Mouse (Mus musculus): ENCODE data around the gene Agap1. TPM values are rescaled to one million over a fixed set of nuclear protein-coding genes. Genes with fewer than 3 reads are reported as not detected.

Agap1 gene
- polyA plus RNA-seq, 1 experiment from 2014 or later = 72.2 TPM

- Histone ChIP-seq H3K27ac (no peak overlapping the region), H3K27me3 (ENCODE audit: control insufficient read depth, insufficient read depth, low read length) (peaks cover 88% of the 10 kb centered on the region)
- 2% methylated on average over 10 of the region's 10 CpGs for WGBS
These were observed 467.2 kb downstream of the Agap1 start for GRCm38 (mm10) chr1:89921806-89922205.

GRCm38 (mm10) chr1:89922282-89922681, 467.7 kb downstream of the Agap1 start:
- 5% methylated on average over 7 of the region's 7 CpGs for WGBS
- H3K36me3 ChIP-seq (replicated peaks; ENCODE audit: control insufficient read depth, insufficient read depth) = no peaks in the 10 kb centered on the region
- H3K4me3 ChIP-seq (replicated peaks; ENCODE audit: low read length) = peak overlapping the region; percentile 7; the same call in 1 of the 2 replicates
- H3K4me2 ChIP-seq (replicated peaks) = peak overlapping the region; percentile 41
- H3K4me1 ChIP-seq (replicated peaks; ENCODE audit: control insufficient read depth, insufficient read depth, low read length) = peaks cover 36% of the 10 kb centered on the region
- DNase-seq (ENCODE audit: low spot score) (no peak), ATAC-seq (ENCODE audit: low FRiP score) (no peak)
- no peak overlapping the region for H3K9ac ChIP-seq
- H3K9me3 ChIP-seq (ENCODE audit: control insufficient read depth, low read length) = no peaks in the 10 kb centered on the region
- H3K27me3 ChIP-seq (ENCODE audit: control insufficient read depth, insufficient read depth, low read length) = peaks cover 88% of the 10 kb centered on the region
- H3K27ac ChIP-seq = no peak overlapping the region

More at GRCm38 (mm10) chr1:89921806-89922205, 467.2 kb downstream of the Agap1 start:
- DNase-seq (ENCODE audit: low spot score) (no peak), ATAC-seq (ENCODE audit: low FRiP score) (no peak)
- no peaks in the 10 kb centered on the region for H3K36me3 ChIP-seq (replicated peaks; ENCODE audit: control insufficient read depth, insufficient read depth)
- no peak overlapping the region for H3K9ac ChIP-seq
- H3K4me2 ChIP-seq (replicated peaks) = 0 out of 2 replicates have a peak overlapping the region, but pooled peaks have one; percentile 41
- peaks cover 36% of the 10 kb centered on the region for H3K4me1 ChIP-seq (replicated peaks; ENCODE audit: control insufficient read depth, insufficient read depth, low read length)
- no peaks in the 10 kb centered on the region for H3K9me3 ChIP-seq (ENCODE audit: control insufficient read depth, low read length)
- no peak overlapping the region for H3K4me3 ChIP-seq (replicated peaks; ENCODE audit: low read length)

- DNase-seq (ENCODE audit: low spot score) = no peak
- H3K27ac ChIP-seq = no peak overlapping the region
These were observed 468.5 kb downstream of the Agap1 start for GRCm38 (mm10) chr1:89922883-89923641.

GRCm38 (mm10) chr1:89923642-89924020, 469.0 kb downstream of the Agap1 start:
- H3K9ac ChIP-seq = no peak overlapping the region
- ATAC-seq (ENCODE audit: low FRiP score) = no peak

More at GRCm38 (mm10) chr1:89922883-89923641, 468.5 kb downstream of the Agap1 start:
- Histone ChIP-seq H3K9ac (no peak overlapping the region; the same call in 1 of the 2 replicates), H3K4me1 (replicated peaks; ENCODE audit: control insufficient read depth, insufficient read depth, low read length) (peaks cover 36% of the 10 kb centered on the region), H3K9me3 (ENCODE audit: control insufficient read depth, low read length) (no peaks in the 10 kb centered on the region), H3K36me3 (replicated peaks; ENCODE audit: control insufficient read depth, insufficient read depth) (no peaks in the 10 kb centered on the region), H3K4me2 (replicated peaks) (peak overlapping the region; percentile 41), H3K27me3 (ENCODE audit: control insufficient read depth, insufficient read depth, low read length) (peaks cover 88% of the 10 kb centered on the region), H3K4me3 (replicated peaks; ENCODE audit: low read length) (peak overlapping the region; percentile 7; the same call in 1 of the 2 replicates)
- no peak for ATAC-seq (ENCODE audit: low FRiP score)
- 2% methylated on average over 36 of the region's 41 CpGs for WGBS

GRCm38 (mm10) chr1:89925501-89926190, 471.0 kb downstream of the Agap1 start:
- H3K4me3 ChIP-seq (replicated peaks; ENCODE audit: low read length) = peak overlapping the region; percentile 45
- H3K4me1 ChIP-seq (replicated peaks; ENCODE audit: control insufficient read depth, insufficient read depth, low read length) = peaks cover 41% of the 10 kb centered on the region

More at GRCm38 (mm10) chr1:89923642-89924020, 469.0 kb downstream of the Agap1 start:
- Histone ChIP-seq H3K27me3 (ENCODE audit: control insufficient read depth, insufficient read depth, low read length) (peaks cover 91% of the 10 kb centered on the region), H3K4me2 (replicated peaks) (peak overlapping the region; percentile 41), H3K9me3 (ENCODE audit: control insufficient read depth, low read length) (no peaks in the 10 kb centered on the region), H3K27ac (no peak overlapping the region), H3K4me3 (replicated peaks; ENCODE audit: low read length) (no peak overlapping the region), H3K36me3 (replicated peaks; ENCODE audit: control insufficient read depth, insufficient read depth) (no peaks in the 10 kb centered on the region), H3K4me1 (replicated peaks; ENCODE audit: control insufficient read depth, insufficient read depth, low read length) (peaks cover 36% of the 10 kb centered on the region)
- whole genome bisulfite sequencing = 10% methylated on average over 14 of the region's 14 CpGs
- DNase-seq (ENCODE audit: low spot score) = no peak

GRCm38 (mm10) chr1:89926583-89927060, 472.0 kb downstream of the Agap1 start:
- WGBS = 10% methylated on average over 9 of the region's 9 CpGs
- ATAC-seq (ENCODE audit: low FRiP score) (no peak), DNase-seq (ENCODE audit: low spot score) (no peak)
- 0 out of 2 replicates have a peak overlapping the region, but pooled peaks have one; percentile 5 for H3K9ac ChIP-seq
- H3K4me2 ChIP-seq (replicated peaks) = peak overlapping the region; percentile 61
- H3K36me3 ChIP-seq (replicated peaks; ENCODE audit: control insufficient read depth, insufficient read depth) = no peaks in the 10 kb centered on the region
- H3K4me1 ChIP-seq (replicated peaks; ENCODE audit: control insufficient read depth, insufficient read depth, low read length) = peaks cover 41% of the 10 kb centered on the region
- H3K27ac ChIP-seq = no peak overlapping the region; the same call in 1 of the 2 replicates
- peaks cover 81% of the 10 kb centered on the region for H3K27me3 ChIP-seq (ENCODE audit: control insufficient read depth, insufficient read depth, low read length)
- H3K4me3 ChIP-seq (replicated peaks; ENCODE audit: low read length) = peak overlapping the region; percentile 45
- no peaks in the 10 kb centered on the region for H3K9me3 ChIP-seq (ENCODE audit: control insufficient read depth, low read length)

More at GRCm38 (mm10) chr1:89925501-89926190, 471.0 kb downstream of the Agap1 start:
- Histone ChIP-seq H3K27ac (0 out of 2 replicates have a peak overlapping the region, but pooled peaks have one; percentile 5), H3K9me3 (ENCODE audit: control insufficient read depth, low read length) (no peaks in the 10 kb centered on the region), H3K27me3 (ENCODE audit: control insufficient read depth, insufficient read depth, low read length) (peaks cover 81% of the 10 kb centered on the region), H3K9ac (no peak overlapping the region), H3K36me3 (replicated peaks; ENCODE audit: control insufficient read depth, insufficient read depth) (no peaks in the 10 kb centered on the region), H3K4me2 (replicated peaks) (peak overlapping the region; percentile 61)
- ATAC-seq (ENCODE audit: low FRiP score) (peak; percentile 9; the same call in 1 of the 2 replicates), DNase-seq (ENCODE audit: low spot score) (no peak)
- WGBS = 21% methylated on average over 12 of the region's 12 CpGs

- no peak for ATAC-seq (ENCODE audit: low FRiP score)
- Histone ChIP-seq H3K36me3 (replicated peaks; ENCODE audit: control insufficient read depth, insufficient read depth) (no peaks in the 10 kb centered on the region), H3K4me2 (replicated peaks) (peak overlapping the region; percentile 61), H3K4me1 (replicated peaks; ENCODE audit: control insufficient read depth, insufficient read depth, low read length) (peaks cover 35% of the 10 kb centered on the region), H3K9me3 (ENCODE audit: control insufficient read depth, low read length) (no peaks in the 10 kb centered on the region), H3K27ac (peak overlapping the region; percentile 21), H3K4me3 (replicated peaks; ENCODE audit: low read length) (peak overlapping the region; percentile 45), H3K9ac (peak overlapping the region; percentile 64), H3K27me3 (ENCODE audit: control insufficient read depth, insufficient read depth, low read length) (peaks cover 78% of the 10 kb centered on the region)
- 2% methylated on average over 36 of the region's 36 CpGs for WGBS
- no peak for DNase-seq (ENCODE audit: low spot score)
These were observed 472.6 kb downstream of the Agap1 start for GRCm38 (mm10) chr1:89927061-89927661.

GRCm38 (mm10) chr1:89928676-89929075, 474.1 kb downstream of the Agap1 start:
- Histone ChIP-seq H3K9me3 (ENCODE audit: control insufficient read depth, low read length) (no peaks in the 10 kb centered on the region), H3K9ac (peak overlapping the region; percentile 64), H3K36me3 (replicated peaks; ENCODE audit: control insufficient read depth, insufficient read depth) (no peaks in the 10 kb centered on the region), H3K4me3 (replicated peaks; ENCODE audit: low read length) (peak overlapping the region; percentile 45), H3K4me2 (replicated peaks) (peak overlapping the region; percentile 61), H3K27me3 (ENCODE audit: control insufficient read depth, insufficient read depth, low read length) (peaks cover 70% of the 10 kb centered on the region), H3K27ac (peak overlapping the region; percentile 78), H3K4me1 (replicated peaks; ENCODE audit: control insufficient read depth, insufficient read depth, low read length) (peaks cover 21% of the 10 kb centered on the region)
- no peak for ATAC-seq (ENCODE audit: low FRiP score)
- WGBS = 6% methylated on average over 25 of the region's 25 CpGs
- DNase-seq (ENCODE audit: low spot score) = no peak

Data from hindbrain, embryonic 14.5 days (tissue).